8 mouse cellular contexts compared by ENCODE assay signal in the genomic region with DNA sequence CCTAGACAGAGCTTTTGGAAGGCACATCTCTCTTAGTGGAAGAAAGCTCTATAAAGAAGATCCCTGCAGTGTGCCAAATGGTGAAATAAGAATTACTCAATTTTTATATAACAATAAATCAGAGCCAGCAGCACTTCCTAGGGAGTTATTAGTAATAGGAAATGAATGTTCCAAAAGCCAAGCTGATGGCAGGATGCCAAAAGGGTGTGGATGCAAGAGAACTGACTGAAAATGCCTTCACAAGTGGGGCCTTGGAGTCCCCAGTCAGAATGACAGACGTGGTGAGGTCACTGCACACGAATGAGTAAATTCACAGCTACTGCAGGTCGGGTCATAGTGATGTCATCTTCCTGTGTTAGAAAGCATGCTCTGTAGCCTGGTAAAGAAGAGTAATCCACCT. TPM values are rescaled to one million over a fixed set of nuclear protein-coding genes. Genes with fewer than 3 reads are reported as not detected.
DNase-seq lines count a peak whose midpoint lies in the region; ATAC-seq and TF ChIP-seq lines count a peak whose summit lies in the region.
"Had no signal": no experiment of that assay in that cellular context is flagged by ENCODE, and none has a peak within 500 bp of the region (broad histone marks: within the 10 kb centered on the region; RNA-seq: fewer than 3 reads in every experiment).

No protein-coding gene starts in this region.

- H3K9ac ChIP-seq in lung, embryonic 14.5 days = no peak overlapping the region
- H3K9ac ChIP-seq in hindbrain, embryonic 13.5 days = no peak overlapping the region

- 0 out of 2 replicates have a peak, but pooled peaks cover 5% of the 10 kb centered on the region for H3K4me1 ChIP-seq in lung, embryonic 14.5 days (ENCODE audit: insufficient read depth)
- H3K4me1 ChIP-seq in hindbrain, embryonic 13.5 days (replicated peaks) = no peaks in the 10 kb centered on the region

- no peak overlapping the region for H3K4me2 ChIP-seq in lung, embryonic 14.5 days
- no peak overlapping the region for H3K4me2 ChIP-seq in hindbrain, embryonic 13.5 days

- ATAC-seq in lung, embryonic 14.5 days (ENCODE audit: insufficient read depth) = peak; percentile 64
- ATAC-seq in hindbrain, embryonic 13.5 days (ENCODE audit: low FRiP score) = no peak

- H3K9me3 ChIP-seq in lung, embryonic 14.5 days (ENCODE audit: low read depth, low read length) = no peaks in the 10 kb centered on the region
- no peaks in the 10 kb centered on the region for H3K9me3 ChIP-seq in hindbrain, embryonic 13.5 days

- no peaks in the 10 kb centered on the region for H3K79me3 ChIP-seq in C2C12 (ENCODE audit: low read depth)

- H3K79me2 ChIP-seq in C2C12 (ENCODE audit: control insufficient read depth, insufficient read depth) = no peaks in the 10 kb centered on the region

- H3K27ac ChIP-seq in lung, embryonic 14.5 days (ENCODE audit: low read depth) = no peak overlapping the region
- no peak overlapping the region for H3K27ac ChIP-seq in hindbrain, embryonic 13.5 days

- 22% methylated on average over 3 of the region's 3 CpGs for WGBS in lung, embryonic 14.5 days
- WGBS in hindbrain, embryonic 13.5 days = 37% methylated on average over 3 of the region's 3 CpGs

- no peaks in the 10 kb centered on the region for H3K36me3 ChIP-seq in C2C12 (ENCODE audit: control insufficient read depth, insufficient read depth)
- no peaks in the 10 kb centered on the region for H3K36me3 ChIP-seq in lung, embryonic 14.5 days (ENCODE audit: insufficient read depth)
- H3K36me3 ChIP-seq in hindbrain, embryonic 13.5 days = no peaks in the 10 kb centered on the region

- TF ChIP-seq CTCF in C2C12 (IDR thresholded peaks at IDR 0.05; ENCODE audit: control insufficient read depth, insufficient read depth, insufficient read length) = no peak
- no peak for TF ChIP-seq CTCF in lung, embryonic 14.5 days (IDR thresholded peaks at IDR 0.05; ENCODE audit: low read depth)

- no peak overlapping the region for H3ac ChIP-seq in C2C12 (ENCODE audit: control insufficient read depth, insufficient read length, low read depth)

- H3K4me3 ChIP-seq in C2C12 (ENCODE audit: insufficient read depth, poor library complexity, severe bottlenecking) = no peak overlapping the region
- no peak overlapping the region for H3K4me3 ChIP-seq in lung, embryonic 14.5 days (ENCODE audit: low read depth, low read length)
- H3K4me3 ChIP-seq in hindbrain, embryonic 13.5 days = no peak overlapping the region

- no peaks in the 10 kb centered on the region for H3K27me3 ChIP-seq in C2C12 (ENCODE audit: control insufficient read depth, insufficient read depth, insufficient read length)
- no peaks in the 10 kb centered on the region for H3K27me3 ChIP-seq in lung, embryonic 14.5 days (ENCODE audit: insufficient read depth, low read length)
- no peaks in the 10 kb centered on the region for H3K27me3 ChIP-seq in hindbrain, embryonic 13.5 days

- DNase-seq in adrenal gland, adult 8-10 months = peak; percentile 96
- DNase-seq in gastrocnemius, postnatal 25 days = peak; percentile 82
- DNase-seq in kidney, adult 9 months = peak; percentile 90
- peak; percentile 93 for DNase-seq in lung, embryonic 14.5 days
- DNase-seq in urinary bladder, adult 2 months (ENCODE audit: low spot score) = peak; percentile 29

TF ChIP-seq in C2C12, 6 proteins besides CTCF, POLR2A, EP300 and RAD21:
- TF ChIP-seq USF1 (IDR thresholded peaks at IDR 0.05; ENCODE audit: low read depth) = no peak
- TF ChIP-seq MYOD1 (IDR thresholded peaks at IDR 0.05; ENCODE audit: control insufficient read depth, insufficient read length, low read depth) = no peak
- TF ChIP-seq MAX (IDR thresholded peaks at IDR 0.05) = no peak
- peak; percentile 75 for TF ChIP-seq CEBPB (IDR thresholded peaks at IDR 0.05; ENCODE audit: low read depth)
- TF ChIP-seq FOSL1 (IDR thresholded peaks at IDR 0.05; ENCODE audit: insufficient read depth, low read length, poor library complexity, severe bottlenecking) = no peak
- TF ChIP-seq MYOG (IDR thresholded peaks at IDR 0.05; ENCODE audit: control insufficient read depth, extremely low read depth, insufficient read length) = no peak
TF ChIP-seq in C2C12: peak in this region for 1.

RNA-seq across cellular contexts. Expression of gene Fam50b, which starts 25.7 kb away (rescaled TPM):
- polyA plus RNA-seq in C2C12 (2012; fragmentation: generic; extraction: Trizol) = not detected
- not detected for total RNA-seq in adrenal gland, adult 8-10 months (2022)
- not detected for total RNA-seq in gastrocnemius, postnatal 25 days (2021)
- polyA plus RNA-seq in lung, embryonic 14.5 days (2014; fragmentation: Nextera tagmentation; extraction: Ambion mirVana) = 0.15 TPM in 1 of 2 replicates, not detected in the other
- 0.07 and 0.12 TPM in 2 replicates for polyA plus RNA-seq in urinary bladder, adult 2 months (2012; rRNA removed)
- not detected in 2 replicates for polyA plus RNA-seq in hindbrain, embryonic 13.5 days (2015; fragmentation: Nextera tagmentation; extraction: Ambion mirVana)
- total RNA-seq: left cerebral cortex, postnatal 36 days had no signal

RNA-seq across cellular contexts. Expression of gene Pxdc1, which starts 55.7 kb away (rescaled TPM):
- 29.7 TPM for polyA plus RNA-seq in C2C12 (2012; fragmentation: generic; extraction: Trizol)
- 1 to 10 TPM; 3.9 to 6.9 (median 5.4) TPM for total RNA-seq in adrenal gland, adult 8-10 months (2022)
- total RNA-seq in gastrocnemius, postnatal 25 days (2021) = 1 to 10 TPM; 4.6 TPM
- polyA plus RNA-seq in lung, embryonic 14.5 days (2014; fragmentation: Nextera tagmentation; extraction: Ambion mirVana) = 4.9 and 7.9 TPM in 2 replicates
- 17.1 and 29.2 TPM in 2 replicates for polyA plus RNA-seq in urinary bladder, adult 2 months (2012; rRNA removed)
- 8.3 and 8.9 TPM in 2 replicates for polyA plus RNA-seq in hindbrain, embryonic 13.5 days (2015; fragmentation: Nextera tagmentation; extraction: Ambion mirVana)

Comparison
In these comparisons a context has a peak if more than half of its experiments do, and no peak if none do; other contexts are left out.
1. DNase-seq: peak in every context shown above with its lines; median percentile 96 in adrenal gland, adult 8-10 months; 93 in lung, embryonic 14.5 days; 90 in kidney, adult 9 months; 82 in gastrocnemius, postnatal 25 days; 29 in urinary bladder, adult 2 months.